Mouse (Mus musculus): ENCODE measurements around the gene Dync1li2. TPM values are rescaled to one million over a fixed set of nuclear protein-coding genes. Genes with fewer than 3 reads are reported as not detected.

The Dync1li2 gene
- total and polyA plus RNA-seq, 3 experiments: 20.2 to 107 (median 86.8) TPM

GRCm38 (mm10) chr8:104383977-104384376 is 58.9 kb downstream of the Dync1li2 start:
- H3K79me2 ChIP-seq (replicated peaks; ENCODE audit: control insufficient read depth, insufficient read depth, low read length): peaks cover 8% of the 10 kb centered on the region
- DNase-seq: peak in 1 of 2 experiments; percentile 46
- intact Hi-C loops (cut with DNase I): no loop called here
- 65% methylated on average over 3 of the region's 3 CpGs for WGBS
- H3K27ac ChIP-seq: peak overlapping the region; percentile 34
- H3K27me3 ChIP-seq (ENCODE audit: control insufficient read depth, insufficient read depth, low read length): no peaks in the 10 kb centered on the region
- TF ChIP-seq CTCF (IDR thresholded peaks at IDR 0.05) (no peak), EP300 (IDR thresholded peaks at IDR 0.05; ENCODE audit: insufficient read depth, low read depth, low read length) (0 out of 2 replicates have a peak, but pooled peaks have one; percentile 23)
- H3K4me3 ChIP-seq: no peak overlapping the region
- peaks cover 2% of the 10 kb centered on the region; the same call in 1 of the 2 replicates for H3K36me3 ChIP-seq (ENCODE audit: control insufficient read depth, insufficient read depth, low read length)
- no peak overlapping the region for H3K9ac ChIP-seq (ENCODE audit: low read depth, low read length)
- peaks cover 19% of the 10 kb centered on the region for H3K4me1 ChIP-seq (ENCODE audit: control insufficient read depth, insufficient read depth, low read length)

- H3K79me2 ChIP-seq (replicated peaks; ENCODE audit: control insufficient read depth, insufficient read depth, low read length): peaks cover 12% of the 10 kb centered on the region
- TF ChIP-seq CTCF (IDR thresholded peaks at IDR 0.05) (no peak), POLR2A (IDR thresholded peaks at IDR 0.05; ENCODE audit: insufficient read depth, low read depth, low read length) (no peak), EP300 (IDR thresholded peaks at IDR 0.05; ENCODE audit: insufficient read depth, low read depth, low read length) (no peak)
- no peak for DNase-seq
- intact Hi-C loops (cut with DNase I): no loop called here
- H3K4me1 ChIP-seq (ENCODE audit: control insufficient read depth, insufficient read depth, low read length): peaks cover 19% of the 10 kb centered on the region
- H3K27ac ChIP-seq: no peak overlapping the region; the same call in 1 of the 2 replicates
- no peak overlapping the region for H3K4me3 ChIP-seq
- no peak overlapping the region for H3K9ac ChIP-seq (ENCODE audit: low read depth, low read length)
- peaks cover 2% of the 10 kb centered on the region; the same call in 1 of the 2 replicates for H3K36me3 ChIP-seq (ENCODE audit: control insufficient read depth, insufficient read depth, low read length)
- 32% methylated on average over 2 of the region's 2 CpGs for WGBS
- H3K27me3 ChIP-seq (ENCODE audit: control insufficient read depth, insufficient read depth, low read length): no peaks in the 10 kb centered on the region
Measured at GRCm38 (mm10) chr8:104383296-104383695, 59.6 kb downstream of the Dync1li2 start.

GRCm38 (mm10) chr8:104380961-104381411 is 61.9 kb downstream of the Dync1li2 start:
- WGBS: 84% methylated on average over 5 of the region's 5 CpGs
- no peak overlapping the region for H3K4me3 ChIP-seq
- H3K36me3 ChIP-seq (ENCODE audit: control insufficient read depth, insufficient read depth, low read length): peaks cover 2% of the 10 kb centered on the region; the same call in 1 of the 2 replicates
- H3K4me1 ChIP-seq (ENCODE audit: control insufficient read depth, insufficient read depth, low read length): peaks cover 15% of the 10 kb centered on the region
- TF ChIP-seq EP300 (IDR thresholded peaks at IDR 0.05; ENCODE audit: insufficient read depth, low read depth, low read length): no peak
- TF ChIP-seq CTCF (IDR thresholded peaks at IDR 0.05): no peak
- no peak for TF ChIP-seq POLR2A (IDR thresholded peaks at IDR 0.05; ENCODE audit: insufficient read depth, low read depth, low read length)
- H3K27ac ChIP-seq: no peak overlapping the region
- H3K27me3 ChIP-seq (ENCODE audit: control insufficient read depth, insufficient read depth, low read length): no peaks in the 10 kb centered on the region
- H3K79me2 ChIP-seq (replicated peaks; ENCODE audit: control insufficient read depth, insufficient read depth, low read length): peaks cover 15% of the 10 kb centered on the region
- no peak for DNase-seq
- no peak overlapping the region for H3K9ac ChIP-seq (ENCODE audit: low read depth, low read length)
- intact Hi-C loops (cut with DNase I): no loop called here

- DNase-seq: no peak
- 72% methylated on average over 7 of the region's 7 CpGs for WGBS
- Histone ChIP-seq H3K4me3 (no peak overlapping the region), H3K36me3 (ENCODE audit: control insufficient read depth, insufficient read depth, low read length) (peaks cover 2% of the 10 kb centered on the region; the same call in 1 of the 2 replicates), H3K27ac (no peak overlapping the region), H3K27me3 (ENCODE audit: control insufficient read depth, insufficient read depth, low read length) (no peaks in the 10 kb centered on the region), H3K9ac (ENCODE audit: low read depth, low read length) (no peak overlapping the region), H3K79me2 (replicated peaks; ENCODE audit: control insufficient read depth, insufficient read depth, low read length) (peaks cover 15% of the 10 kb centered on the region), H3K4me1 (ENCODE audit: control insufficient read depth, insufficient read depth, low read length) (peaks cover 20% of the 10 kb centered on the region)
- TF ChIP-seq EP300 (IDR thresholded peaks at IDR 0.05; ENCODE audit: insufficient read depth, low read depth, low read length) (no peak), CTCF (IDR thresholded peaks at IDR 0.05) (no peak), POLR2A (IDR thresholded peaks at IDR 0.05; ENCODE audit: insufficient read depth, low read depth, low read length) (no peak)
- intact Hi-C loops (cut with DNase I): no loop called here
Measured at GRCm38 (mm10) chr8:104380269-104380668, 62.6 kb downstream of the Dync1li2 start.

GRCm38 (mm10) chr8:104379301-104379836 is 63.5 kb downstream of the Dync1li2 start:
- no peak for DNase-seq
- 77% methylated on average over 10 of the region's 10 CpGs for WGBS
- peaks cover 2% of the 10 kb centered on the region; the same call in 1 of the 2 replicates for H3K36me3 ChIP-seq (ENCODE audit: control insufficient read depth, insufficient read depth, low read length)
- H3K27me3 ChIP-seq (ENCODE audit: control insufficient read depth, insufficient read depth, low read length): no peaks in the 10 kb centered on the region
- H3K79me2 ChIP-seq (replicated peaks; ENCODE audit: control insufficient read depth, insufficient read depth, low read length): peaks cover 15% of the 10 kb centered on the region
- intact Hi-C loops (cut with DNase I): no loop called here
- no peak for TF ChIP-seq EP300 (IDR thresholded peaks at IDR 0.05; ENCODE audit: insufficient read depth, low read depth, low read length)
- no peak for TF ChIP-seq POLR2A (IDR thresholded peaks at IDR 0.05; ENCODE audit: insufficient read depth, low read depth, low read length)
- no peak for TF ChIP-seq CTCF (IDR thresholded peaks at IDR 0.05)
- H3K4me3 ChIP-seq: no peak overlapping the region
- no peak overlapping the region for H3K9ac ChIP-seq (ENCODE audit: low read depth, low read length)
- no peak overlapping the region for H3K27ac ChIP-seq
- peaks cover 25% of the 10 kb centered on the region for H3K4me1 ChIP-seq (ENCODE audit: control insufficient read depth, insufficient read depth, low read length)

- H3K9ac ChIP-seq (ENCODE audit: low read depth, low read length): no peak overlapping the region
- no peak overlapping the region for H3K27ac ChIP-seq
- no peaks in the 10 kb centered on the region for H3K36me3 ChIP-seq (ENCODE audit: control insufficient read depth, insufficient read depth, low read length)
- H3K79me2 ChIP-seq (replicated peaks; ENCODE audit: control insufficient read depth, insufficient read depth, low read length): peaks cover 13% of the 10 kb centered on the region
- H3K4me1 ChIP-seq (ENCODE audit: control insufficient read depth, insufficient read depth, low read length): peaks cover 12% of the 10 kb centered on the region
- no peak overlapping the region for H3K4me3 ChIP-seq
- WGBS: 75% methylated on average over 11 of the region's 11 CpGs
- no peak for DNase-seq
- no peaks in the 10 kb centered on the region for H3K27me3 ChIP-seq (ENCODE audit: control insufficient read depth, insufficient read depth, low read length)
- intact Hi-C loops (cut with DNase I): loop anchor here (2.0 kb wide), 1 partner anchor 18 kb away; the partner anchor contains the start of gene Cmtm4
- TF ChIP-seq POLR2A (IDR thresholded peaks at IDR 0.05; ENCODE audit: insufficient read depth, low read depth, low read length) (no peak), EP300 (IDR thresholded peaks at IDR 0.05; ENCODE audit: insufficient read depth, low read depth, low read length) (no peak), CTCF (IDR thresholded peaks at IDR 0.05) (no peak)
Measured at GRCm38 (mm10) chr8:104376669-104377068, 66.2 kb downstream of the Dync1li2 start.
